Mouse (Mus musculus): Measurements from ENCODE around the gene Tnnt3.

- no peak for TF ChIP-seq POLR2A (IDR thresholded peaks at IDR 0.05; ENCODE audit: low read depth, low read length)
- no peak for TF ChIP-seq CTCF (conservative IDR thresholded peaks at IDR 0.05; ENCODE audit: insufficient read depth, insufficient read length, low read depth, low read length)
Observed at GRCm38 (mm10) chr7:142472936-142473335, 25.7 kb upstream of the Tnnt3 start.

Measured in kidney, adult 2 months (tissue).